Mouse (Mus musculus): ENCODE results near the gene Atoh7. TPM values are rescaled to one million over a fixed set of nuclear protein-coding genes. Genes with fewer than 3 reads are reported as not detected.

Atoh7 gene
- polyA plus RNA-seq, 1 experiment from 2014 or later = 1.1 TPM

DNA sequence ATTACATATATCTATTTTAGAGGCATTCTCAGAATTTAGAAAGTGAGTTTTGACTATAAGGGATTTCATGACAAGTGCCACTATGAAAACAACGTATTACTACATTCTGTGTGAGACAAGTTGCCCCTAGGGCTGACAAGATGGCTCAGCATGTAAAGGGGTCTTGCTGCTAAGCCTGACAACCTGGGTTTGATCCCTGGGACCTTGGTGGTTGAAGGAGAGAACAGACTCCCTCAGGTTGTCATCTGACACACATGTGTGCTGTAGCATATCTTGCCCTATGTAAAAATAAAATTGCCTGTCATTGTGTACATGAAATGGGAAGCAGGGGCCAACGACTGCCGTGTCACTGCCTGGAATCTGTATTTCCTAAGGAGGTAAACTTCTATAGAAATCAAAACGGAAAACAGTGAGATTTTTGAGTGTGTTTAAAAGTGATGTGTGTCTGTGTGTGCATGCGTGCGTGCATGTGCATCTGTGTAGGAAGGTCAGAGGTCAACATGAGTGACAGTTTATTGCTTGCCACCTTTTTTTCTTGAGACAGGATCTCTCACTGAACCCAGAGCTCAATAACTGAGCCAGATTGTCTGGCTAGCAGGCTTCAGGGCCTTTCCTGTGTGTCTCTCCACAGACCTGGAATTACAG is 14.4 kb downstream of the Atoh7 start:
- 86% methylated on average over 6 of the region's 6 CpGs for WGBS
- H3K27me3 ChIP-seq (ENCODE audit: control insufficient read depth, insufficient read depth, low read length) = no peaks in the 10 kb centered on the region
- DNase-seq (ENCODE audit: low spot score) (no peak), ATAC-seq (replicated peaks; ENCODE audit: low FRiP score) (no peak)
- no peak overlapping the region for H3K9ac ChIP-seq (ENCODE audit: low read length)
- H3K9me3 ChIP-seq (ENCODE audit: control insufficient read depth, low read length) = no peaks in the 10 kb centered on the region
- no peak overlapping the region for H3K4me2 ChIP-seq (ENCODE audit: low read depth, low read length, severe bottlenecking)
- no peak overlapping the region for H3K4me3 ChIP-seq (ENCODE audit: low read depth, low read length)
- H3K36me3 ChIP-seq (ENCODE audit: control insufficient read depth, insufficient read depth, low read length) = no peaks in the 10 kb centered on the region
- no peak overlapping the region for H3K27ac ChIP-seq (ENCODE audit: low read depth, low read length)
- H3K4me1 ChIP-seq (replicated peaks; ENCODE audit: control insufficient read depth, insufficient read depth, low read length) = no peaks in the 10 kb centered on the region

DNA sequence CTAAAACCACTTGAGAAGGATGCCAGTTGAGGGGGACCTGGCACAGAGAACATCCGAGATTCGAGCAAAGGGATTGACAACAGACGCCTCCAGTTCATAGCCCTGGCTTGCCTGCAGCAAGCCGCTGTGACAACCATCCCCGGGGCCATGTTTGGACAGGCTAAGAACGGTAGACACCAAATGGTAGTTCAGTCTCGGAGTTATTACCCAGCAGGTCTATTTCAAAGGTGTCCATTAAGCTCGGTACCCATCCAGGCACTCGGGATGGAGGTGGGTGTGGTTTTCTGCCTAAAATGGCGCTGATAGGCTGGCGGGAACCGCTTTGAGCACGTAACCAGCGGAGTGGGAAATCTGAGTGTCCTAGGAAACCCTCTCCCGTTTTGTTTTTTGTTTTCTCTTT is 16.4 kb downstream of the Atoh7 start:
- Histone ChIP-seq H3K36me3 (ENCODE audit: control insufficient read depth, insufficient read depth, low read length) (no peaks in the 10 kb centered on the region), H3K9me3 (ENCODE audit: control insufficient read depth, low read length) (no peaks in the 10 kb centered on the region), H3K9ac (ENCODE audit: low read length) (no peak overlapping the region), H3K27ac (ENCODE audit: low read depth, low read length) (no peak overlapping the region), H3K4me2 (ENCODE audit: low read depth, low read length, severe bottlenecking) (no peak overlapping the region), H3K4me3 (ENCODE audit: low read depth, low read length) (no peak overlapping the region), H3K27me3 (ENCODE audit: control insufficient read depth, insufficient read depth, low read length) (no peaks in the 10 kb centered on the region), H3K4me1 (replicated peaks; ENCODE audit: control insufficient read depth, insufficient read depth, low read length) (no peaks in the 10 kb centered on the region)
- no peak for DNase-seq (ENCODE audit: low spot score)
- WGBS = 87% methylated on average over 15 of the region's 15 CpGs
- no peak for ATAC-seq (replicated peaks; ENCODE audit: low FRiP score)

DNA sequence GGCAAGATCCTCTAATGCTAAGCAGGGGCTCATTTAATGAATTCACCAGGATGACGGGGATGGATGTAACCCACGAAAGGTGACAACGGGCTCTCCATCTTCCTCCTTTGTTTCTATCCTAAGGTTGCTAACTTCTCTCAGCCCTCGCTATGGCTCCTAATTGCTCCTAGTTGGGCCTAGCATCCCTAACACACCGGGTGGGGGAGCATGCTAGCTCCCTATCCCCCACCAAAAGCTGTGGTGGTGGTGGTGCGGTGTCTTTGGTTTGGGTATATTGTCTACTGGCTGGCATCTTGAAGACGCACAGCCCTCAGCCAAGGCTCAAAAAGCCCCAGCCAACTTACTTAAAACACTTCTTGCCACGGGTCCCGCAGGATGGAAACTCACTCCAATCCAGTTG is 16.9 kb downstream of the Atoh7 start:
- H3K4me1 ChIP-seq (replicated peaks; ENCODE audit: control insufficient read depth, insufficient read depth, low read length) = no peaks in the 10 kb centered on the region
- 94% methylated on average over 9 of the region's 9 CpGs for WGBS
- H3K27ac ChIP-seq (ENCODE audit: low read depth, low read length) = no peak overlapping the region
- no peaks in the 10 kb centered on the region for H3K27me3 ChIP-seq (ENCODE audit: control insufficient read depth, insufficient read depth, low read length)
- H3K36me3 ChIP-seq (ENCODE audit: control insufficient read depth, insufficient read depth, low read length) = no peaks in the 10 kb centered on the region
- H3K4me3 ChIP-seq (ENCODE audit: low read depth, low read length) = no peak overlapping the region
- ATAC-seq (replicated peaks; ENCODE audit: low FRiP score) (no peak), DNase-seq (ENCODE audit: low spot score) (no peak)
- no peak overlapping the region for H3K9ac ChIP-seq (ENCODE audit: low read length)
- H3K4me2 ChIP-seq (ENCODE audit: low read depth, low read length, severe bottlenecking) = no peak overlapping the region
- H3K9me3 ChIP-seq (ENCODE audit: control insufficient read depth, low read length) = no peaks in the 10 kb centered on the region

DNA sequence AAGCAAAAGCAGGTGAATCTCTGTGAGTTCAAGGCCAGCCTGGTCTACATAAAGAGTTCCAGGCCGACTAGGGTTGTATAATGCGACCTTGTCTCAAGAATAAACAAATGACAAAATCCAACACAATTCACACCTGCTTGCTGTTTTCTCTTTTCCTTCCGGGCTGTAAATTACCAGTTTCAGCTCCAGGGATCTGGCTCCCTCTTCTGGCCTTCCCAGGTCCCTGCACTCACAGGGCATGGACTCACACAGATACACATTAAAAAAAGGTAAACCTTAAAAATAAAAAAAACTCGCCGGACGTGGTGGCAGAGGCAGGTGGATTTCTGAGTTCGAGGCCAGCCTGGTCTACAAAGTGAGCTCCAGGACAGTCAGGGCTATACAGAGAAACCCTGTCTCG is 18.1 kb downstream of the Atoh7 start:
- 90% methylated on average over 8 of the region's 8 CpGs for WGBS
- ATAC-seq (replicated peaks; ENCODE audit: low FRiP score) = no peak

DNA sequence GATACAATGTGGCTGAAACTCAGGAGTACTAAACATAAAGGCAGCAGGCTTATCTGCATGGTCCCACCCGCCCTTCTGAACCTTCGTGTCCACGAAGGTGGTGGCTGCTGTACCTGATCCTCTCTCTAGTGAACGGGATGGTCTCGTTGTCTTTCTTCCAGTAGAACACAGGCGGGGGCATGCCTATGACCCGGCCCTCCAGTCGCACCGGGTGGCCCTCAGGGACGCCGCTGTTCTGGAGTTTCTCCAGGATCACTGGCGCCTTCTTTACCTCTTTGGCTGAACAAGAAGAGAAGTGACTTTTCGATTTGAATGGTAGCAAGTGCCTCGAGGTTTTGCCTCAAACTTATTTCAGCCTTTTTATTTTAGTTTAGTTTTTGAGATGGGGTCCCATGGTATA is 20.5 kb downstream of the Atoh7 start:
- DNase-seq (ENCODE audit: low spot score) (no peak), ATAC-seq (replicated peaks; ENCODE audit: low FRiP score) (no peak)
- H3K9ac ChIP-seq (ENCODE audit: low read length) = no peak overlapping the region
- H3K36me3 ChIP-seq (ENCODE audit: control insufficient read depth, insufficient read depth, low read length) = no peaks in the 10 kb centered on the region
- no peaks in the 10 kb centered on the region for H3K9me3 ChIP-seq (ENCODE audit: control insufficient read depth, low read length)
- no peak overlapping the region for H3K4me3 ChIP-seq (ENCODE audit: low read depth, low read length)
- H3K4me2 ChIP-seq (ENCODE audit: low read depth, low read length, severe bottlenecking) = no peak overlapping the region
- no peaks in the 10 kb centered on the region for H3K4me1 ChIP-seq (replicated peaks; ENCODE audit: control insufficient read depth, insufficient read depth, low read length)
- no peak overlapping the region for H3K27ac ChIP-seq (ENCODE audit: low read depth, low read length)
- 80% methylated on average over 14 of the region's 14 CpGs for WGBS
- H3K27me3 ChIP-seq (ENCODE audit: control insufficient read depth, insufficient read depth, low read length) = no peaks in the 10 kb centered on the region

More for the DNA sequence above, 18.1 kb downstream of the Atoh7 start:
- Histone ChIP-seq H3K36me3 (ENCODE audit: control insufficient read depth, insufficient read depth, low read length) (no peaks in the 10 kb centered on the region), H3K4me1 (replicated peaks; ENCODE audit: control insufficient read depth, insufficient read depth, low read length) (no peaks in the 10 kb centered on the region), H3K4me2 (ENCODE audit: low read depth, low read length, severe bottlenecking) (no peak overlapping the region), H3K27ac (ENCODE audit: low read depth, low read length) (no peak overlapping the region), H3K4me3 (ENCODE audit: low read depth, low read length) (no peak overlapping the region), H3K27me3 (ENCODE audit: control insufficient read depth, insufficient read depth, low read length) (no peaks in the 10 kb centered on the region), H3K9ac (ENCODE audit: low read length) (no peak overlapping the region), H3K9me3 (ENCODE audit: control insufficient read depth, low read length) (no peaks in the 10 kb centered on the region)
- DNase-seq (ENCODE audit: low spot score) = no peak

DNA sequence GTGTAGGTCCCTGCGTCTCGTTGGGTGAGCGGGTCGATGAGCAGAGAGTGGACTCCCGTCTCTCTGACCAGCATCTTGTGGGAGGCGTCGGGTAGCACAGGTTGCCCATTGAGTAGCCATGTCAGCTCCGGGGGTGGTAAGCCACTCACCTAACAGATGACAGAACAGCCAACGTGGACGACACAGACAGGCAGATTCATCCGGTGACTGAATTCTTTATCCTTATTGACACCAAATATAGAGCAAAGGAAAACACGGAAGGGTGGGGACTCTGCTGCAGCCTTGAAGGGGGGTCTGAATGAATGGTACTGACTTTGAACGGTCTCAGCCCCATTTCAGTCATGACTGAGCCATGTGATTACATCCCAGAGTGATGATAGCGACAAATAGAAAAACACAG is 22.5 kb downstream of the Atoh7 start:
- no peaks in the 10 kb centered on the region for H3K36me3 ChIP-seq (ENCODE audit: control insufficient read depth, insufficient read depth, low read length)
- DNase-seq (ENCODE audit: low spot score) (no peak), ATAC-seq (replicated peaks; ENCODE audit: low FRiP score) (no peak)
- H3K4me1 ChIP-seq (replicated peaks; ENCODE audit: control insufficient read depth, insufficient read depth, low read length) = no peaks in the 10 kb centered on the region
- no peak overlapping the region for H3K4me3 ChIP-seq (ENCODE audit: low read depth, low read length)
- H3K9me3 ChIP-seq (ENCODE audit: control insufficient read depth, low read length) = no peaks in the 10 kb centered on the region
- no peak overlapping the region for H3K9ac ChIP-seq (ENCODE audit: low read length)
- H3K27ac ChIP-seq (ENCODE audit: low read depth, low read length) = no peak overlapping the region
- H3K4me2 ChIP-seq (ENCODE audit: low read depth, low read length, severe bottlenecking) = no peak overlapping the region
- H3K27me3 ChIP-seq (ENCODE audit: control insufficient read depth, insufficient read depth, low read length) = no peaks in the 10 kb centered on the region
- 86% methylated on average over 14 of the region's 14 CpGs for WGBS

DNA sequence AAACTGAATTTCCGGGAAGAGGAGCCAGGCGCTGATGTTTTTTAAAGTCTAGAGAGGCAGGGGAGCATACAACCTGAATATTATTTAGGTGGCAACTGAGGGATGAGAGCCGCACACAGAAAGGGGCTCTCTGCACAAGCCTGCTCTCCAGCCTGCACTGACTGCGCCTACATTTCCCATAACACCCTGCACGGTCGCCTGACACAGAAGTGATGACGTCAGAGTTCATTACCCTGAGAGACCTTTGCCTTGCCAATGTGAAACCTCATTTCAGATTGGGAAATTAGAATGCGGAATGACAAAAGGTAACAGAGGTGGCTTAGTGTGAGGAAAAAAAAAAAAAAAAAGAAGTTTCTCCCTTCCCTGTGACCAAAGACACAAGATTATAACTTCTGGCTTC is 23.1 kb downstream of the Atoh7 start:
- DNase-seq (ENCODE audit: low spot score) (peak; percentile 59), ATAC-seq (replicated peaks; ENCODE audit: low FRiP score) (0 out of 2 replicates have a peak, but pooled peaks have one; percentile 79)
- Histone ChIP-seq H3K4me1 (replicated peaks; ENCODE audit: control insufficient read depth, insufficient read depth, low read length) (no peaks in the 10 kb centered on the region), H3K36me3 (ENCODE audit: control insufficient read depth, insufficient read depth, low read length) (no peaks in the 10 kb centered on the region), H3K27ac (ENCODE audit: low read depth, low read length) (no peak overlapping the region), H3K27me3 (ENCODE audit: control insufficient read depth, insufficient read depth, low read length) (no peaks in the 10 kb centered on the region), H3K9ac (ENCODE audit: low read length) (no peak overlapping the region), H3K4me2 (ENCODE audit: low read depth, low read length, severe bottlenecking) (no peak overlapping the region), H3K9me3 (ENCODE audit: control insufficient read depth, low read length) (no peaks in the 10 kb centered on the region), H3K4me3 (ENCODE audit: low read depth, low read length) (no peak overlapping the region)
- WGBS = 32% methylated on average over 8 of the region's 8 CpGs

DNA sequence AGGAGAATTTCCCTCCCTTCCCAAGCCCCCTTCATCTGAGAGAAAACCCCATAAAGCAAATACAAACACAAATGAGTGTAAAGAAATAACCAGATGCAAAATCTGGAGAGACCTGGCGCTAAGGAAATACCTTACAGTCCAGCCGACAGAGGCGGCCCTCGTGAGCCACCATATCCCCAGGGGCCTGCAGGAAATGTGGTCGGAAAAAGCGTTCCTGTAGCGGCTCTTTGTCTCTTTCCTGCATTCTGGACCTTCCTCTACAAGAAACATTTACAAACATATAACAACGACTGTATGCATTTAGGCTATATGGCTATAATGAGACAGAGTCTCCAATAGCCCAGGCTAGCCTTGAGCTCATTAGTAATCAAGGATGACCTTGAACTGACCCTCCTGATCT is 23.7 kb downstream of the Atoh7 start:
- Histone ChIP-seq H3K27ac (ENCODE audit: low read depth, low read length) (no peak overlapping the region), H3K9me3 (ENCODE audit: control insufficient read depth, low read length) (no peaks in the 10 kb centered on the region), H3K4me3 (ENCODE audit: low read depth, low read length) (no peak overlapping the region), H3K36me3 (ENCODE audit: control insufficient read depth, insufficient read depth, low read length) (no peaks in the 10 kb centered on the region), H3K9ac (ENCODE audit: low read length) (no peak overlapping the region), H3K4me1 (replicated peaks; ENCODE audit: control insufficient read depth, insufficient read depth, low read length) (no peaks in the 10 kb centered on the region), H3K27me3 (ENCODE audit: control insufficient read depth, insufficient read depth, low read length) (no peaks in the 10 kb centered on the region), H3K4me2 (ENCODE audit: low read depth, low read length, severe bottlenecking) (no peak overlapping the region)
- no peak for ATAC-seq (replicated peaks; ENCODE audit: low FRiP score)
- DNase-seq (ENCODE audit: low spot score) = no peak
- 83% methylated on average over 8 of the region's 8 CpGs for WGBS

DNA sequence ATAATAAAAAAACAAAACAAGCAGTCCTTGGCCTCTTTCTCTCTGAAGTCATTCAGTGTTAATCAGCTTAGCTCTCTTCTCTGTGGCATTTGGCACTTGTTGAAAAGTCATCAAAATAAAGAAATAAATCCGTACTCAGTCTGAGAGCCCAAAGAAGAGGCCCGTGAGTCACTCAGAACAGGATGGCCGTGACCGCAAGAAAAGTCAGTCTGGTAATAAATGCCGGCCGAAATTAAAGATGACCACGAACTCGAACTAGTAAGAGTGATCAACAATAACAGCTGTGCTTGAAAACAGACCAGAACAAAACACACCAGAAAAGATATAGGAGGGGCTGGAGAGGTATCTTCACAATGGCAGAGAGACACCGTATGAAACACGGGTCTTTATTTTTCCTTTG is 24.6 kb downstream of the Atoh7 start:
- Histone ChIP-seq H3K4me1 (replicated peaks; ENCODE audit: control insufficient read depth, insufficient read depth, low read length) (no peaks in the 10 kb centered on the region), H3K4me3 (ENCODE audit: low read depth, low read length) (no peak overlapping the region), H3K36me3 (ENCODE audit: control insufficient read depth, insufficient read depth, low read length) (no peaks in the 10 kb centered on the region), H3K4me2 (ENCODE audit: low read depth, low read length, severe bottlenecking) (no peak overlapping the region), H3K27ac (ENCODE audit: low read depth, low read length) (no peak overlapping the region), H3K27me3 (ENCODE audit: control insufficient read depth, insufficient read depth, low read length) (no peaks in the 10 kb centered on the region), H3K9me3 (ENCODE audit: control insufficient read depth, low read length) (no peaks in the 10 kb centered on the region), H3K9ac (ENCODE audit: low read length) (no peak overlapping the region)
- DNase-seq (ENCODE audit: low spot score) = no peak
- WGBS = 91% methylated on average over 10 of the region's 10 CpGs
- ATAC-seq (replicated peaks; ENCODE audit: low FRiP score) = no peak
